Mouse (Mus musculus): ENCODE measurements around the gene Frat2. TPM values are rescaled to one million over a fixed set of nuclear protein-coding genes. Genes with fewer than 3 reads are reported as not detected.
"Not testable (repeated sequence)": the region's sequence is repeated elsewhere in the genome, so short reads cannot be mapped to it uniquely, and the experiment has no call there.

Gene Frat2
- polyA plus RNA-seq, 1 experiment from 2014 or later, result 5.3 TPM

GRCm38 (mm10) chr19:41850719-41851543, 3.0 kb upstream of the Frat2 start:
- no peak for ATAC-seq (replicated peaks; ENCODE audit: insufficient number of reproducible peaks, low FRiP score, low TSS enrichment, low read depth)
- H3K9ac ChIP-seq (replicated peaks; ENCODE audit: low read length), result peak overlapping the region; percentile 6; the same call in 1 of the 2 replicates
- 21% methylated on average over 14 of the region's 14 CpGs for WGBS

GRCm38 (mm10) chr19:41850021-41850718, 2.2 kb upstream of the Frat2 start:
- peak; percentile 2 for DNase-seq (ENCODE audit: low spot score)
- ATAC-seq (replicated peaks; ENCODE audit: insufficient number of reproducible peaks, low FRiP score, low TSS enrichment, low read depth), result no peak
- no peaks in the 10 kb centered on the region for H3K36me3 ChIP-seq (replicated peaks; ENCODE audit: control insufficient read depth, insufficient read depth, low read depth, low read length)
- WGBS, result 18% methylated on average over 6 of the region's 6 CpGs
- no peaks in the 10 kb centered on the region for H3K4me1 ChIP-seq (ENCODE audit: control insufficient read depth, insufficient read depth, low read length)
- H3K4me2 ChIP-seq (ENCODE audit: low read depth, low read length), result no peak overlapping the region
- H3K9ac ChIP-seq (replicated peaks; ENCODE audit: low read length), result no peak overlapping the region
- H3K9me3 ChIP-seq (replicated peaks; ENCODE audit: control insufficient read depth, low read length), result no peaks in the 10 kb centered on the region
- H3K27ac ChIP-seq (replicated peaks; ENCODE audit: low read depth, low read length), result no peak overlapping the region; the same call in 1 of the 2 replicates
- no peaks in the 10 kb centered on the region for H3K27me3 ChIP-seq (ENCODE audit: control insufficient read depth, insufficient read depth, low read length)
- H3K4me3 ChIP-seq (ENCODE audit: low read depth, low read length), result no peak overlapping the region

More at GRCm38 (mm10) chr19:41850719-41851543, 3.0 kb upstream of the Frat2 start:
- H3K27me3 ChIP-seq (ENCODE audit: control insufficient read depth, insufficient read depth, low read length), result no peaks in the 10 kb centered on the region
- no peaks in the 10 kb centered on the region for H3K36me3 ChIP-seq (replicated peaks; ENCODE audit: control insufficient read depth, insufficient read depth, low read depth, low read length)
- no peaks in the 10 kb centered on the region for H3K9me3 ChIP-seq (replicated peaks; ENCODE audit: control insufficient read depth, low read length)
- peak overlapping the region; percentile 17; the same call in 1 of the 2 replicates for H3K27ac ChIP-seq (replicated peaks; ENCODE audit: low read depth, low read length)
- no peaks in the 10 kb centered on the region for H3K4me1 ChIP-seq (ENCODE audit: control insufficient read depth, insufficient read depth, low read length)
- no peak overlapping the region; the same call in 1 of the 2 replicates for H3K4me2 ChIP-seq (ENCODE audit: low read depth, low read length)
- no peak overlapping the region for H3K4me3 ChIP-seq (ENCODE audit: low read depth, low read length)
- DNase-seq (ENCODE audit: low spot score), result peak; percentile 38

- WGBS, result 0% methylated on average over 22 of the region's 53 CpGs
- H3K4me1 ChIP-seq (ENCODE audit: control insufficient read depth, insufficient read depth, low read length), result not testable (repeated sequence)
- peak; percentile 19 for ATAC-seq (replicated peaks; ENCODE audit: insufficient number of reproducible peaks, low FRiP score, low TSS enrichment, low read depth)
These were observed 329 bp downstream of the Frat2 start for GRCm38 (mm10) chr19:41847614-41847991.

GRCm38 (mm10) chr19:41847091-41847581, 796 bp downstream of the Frat2 start:
- DNase-seq (ENCODE audit: low spot score) (peak; percentile 35), ATAC-seq (replicated peaks; ENCODE audit: insufficient number of reproducible peaks, low FRiP score, low TSS enrichment, low read depth) (peak; percentile 17; the same call in 1 of the 2 replicates)
- Histone ChIP-seq H3K4me1 (ENCODE audit: control insufficient read depth, insufficient read depth, low read length) (no peaks in the 10 kb centered on the region), H3K9ac (replicated peaks; ENCODE audit: low read length) (peak overlapping the region; percentile 64), H3K9me3 (replicated peaks; ENCODE audit: control insufficient read depth, low read length) (no peaks in the 10 kb centered on the region), H3K27ac (replicated peaks; ENCODE audit: low read depth, low read length) (no peak overlapping the region; the same call in 1 of the 2 replicates), H3K36me3 (replicated peaks; ENCODE audit: control insufficient read depth, insufficient read depth, low read depth, low read length) (no peaks in the 10 kb centered on the region), H3K4me2 (ENCODE audit: low read depth, low read length) (peak overlapping the region; percentile 84), H3K27me3 (ENCODE audit: control insufficient read depth, insufficient read depth, low read length) (no peaks in the 10 kb centered on the region), H3K4me3 (ENCODE audit: low read depth, low read length) (peak overlapping the region; percentile 58)
- under 1% methylated on average over 60 of the region's 64 CpGs for WGBS

More at GRCm38 (mm10) chr19:41847614-41847991, 329 bp downstream of the Frat2 start:
- Histone ChIP-seq H3K4me2 (ENCODE audit: low read depth, low read length) (peak overlapping the region; percentile 84), H3K4me3 (ENCODE audit: low read depth, low read length) (peak overlapping the region; percentile 58), H3K27ac (replicated peaks; ENCODE audit: low read depth, low read length) (peak overlapping the region; percentile 75), H3K9ac (replicated peaks; ENCODE audit: low read length) (peak overlapping the region; percentile 64)
- not testable (repeated sequence) for H3K36me3 ChIP-seq (replicated peaks; ENCODE audit: control insufficient read depth, insufficient read depth, low read depth, low read length); H3K27me3 ChIP-seq (ENCODE audit: control insufficient read depth, insufficient read depth, low read length); H3K9me3 ChIP-seq (replicated peaks; ENCODE audit: control insufficient read depth, low read length)
- DNase-seq (ENCODE audit: low spot score), result peak; percentile 39

- peak overlapping the region; percentile 64 for H3K9ac ChIP-seq (replicated peaks; ENCODE audit: low read length)
- no peaks in the 10 kb centered on the region for H3K4me1 ChIP-seq (ENCODE audit: control insufficient read depth, insufficient read depth, low read length)
- no peaks in the 10 kb centered on the region for H3K9me3 ChIP-seq (replicated peaks; ENCODE audit: control insufficient read depth, low read length)
- DNase-seq (ENCODE audit: low spot score) (peak; percentile 47), ATAC-seq (replicated peaks; ENCODE audit: insufficient number of reproducible peaks, low FRiP score, low TSS enrichment, low read depth) (no peak)
- 17% methylated on average over 21 of the region's 21 CpGs for WGBS
- no peaks in the 10 kb centered on the region for H3K36me3 ChIP-seq (replicated peaks; ENCODE audit: control insufficient read depth, insufficient read depth, low read depth, low read length)
- no peak overlapping the region for H3K27ac ChIP-seq (replicated peaks; ENCODE audit: low read depth, low read length)
- peak overlapping the region; percentile 84 for H3K4me2 ChIP-seq (ENCODE audit: low read depth, low read length)
- no peaks in the 10 kb centered on the region for H3K27me3 ChIP-seq (ENCODE audit: control insufficient read depth, insufficient read depth, low read length)
- H3K4me3 ChIP-seq (ENCODE audit: low read depth, low read length), result peak overlapping the region; percentile 58
These were observed 1.4 kb downstream of the Frat2 start for GRCm38 (mm10) chr19:41846366-41847090.

GRCm38 (mm10) chr19:41844345-41844744, 3.6 kb downstream of the Frat2 start:
- Histone ChIP-seq H3K9me3 (replicated peaks; ENCODE audit: control insufficient read depth, low read length) (no peaks in the 10 kb centered on the region), H3K4me1 (ENCODE audit: control insufficient read depth, insufficient read depth, low read length) (no peaks in the 10 kb centered on the region), H3K27me3 (ENCODE audit: control insufficient read depth, insufficient read depth, low read length) (no peaks in the 10 kb centered on the region), H3K4me3 (ENCODE audit: low read depth, low read length) (no peak overlapping the region), H3K4me2 (ENCODE audit: low read depth, low read length) (no peak overlapping the region), H3K9ac (replicated peaks; ENCODE audit: low read length) (no peak overlapping the region), H3K27ac (replicated peaks; ENCODE audit: low read depth, low read length) (no peak overlapping the region), H3K36me3 (replicated peaks; ENCODE audit: control insufficient read depth, insufficient read depth, low read depth, low read length) (no peaks in the 10 kb centered on the region)
- ATAC-seq (replicated peaks; ENCODE audit: insufficient number of reproducible peaks, low FRiP score, low TSS enrichment, low read depth) (no peak), DNase-seq (ENCODE audit: low spot score) (no peak)
- WGBS, result 87% methylated on average over 6 of the region's 6 CpGs

GRCm38 (mm10) chr19:41842706-41843105, 5.2 kb downstream of the Frat2 start:
- DNase-seq (ENCODE audit: low spot score) (no peak), ATAC-seq (replicated peaks; ENCODE audit: insufficient number of reproducible peaks, low FRiP score, low TSS enrichment, low read depth) (no peak)
- Histone ChIP-seq H3K27ac (replicated peaks; ENCODE audit: low read depth, low read length) (no peak overlapping the region), H3K27me3 (ENCODE audit: control insufficient read depth, insufficient read depth, low read length) (no peaks in the 10 kb centered on the region), H3K4me3 (ENCODE audit: low read depth, low read length) (no peak overlapping the region), H3K36me3 (replicated peaks; ENCODE audit: control insufficient read depth, insufficient read depth, low read depth, low read length) (no peaks in the 10 kb centered on the region), H3K4me2 (ENCODE audit: low read depth, low read length) (no peak overlapping the region), H3K9me3 (replicated peaks; ENCODE audit: control insufficient read depth, low read length) (no peaks in the 10 kb centered on the region), H3K9ac (replicated peaks; ENCODE audit: low read length) (no peak overlapping the region), H3K4me1 (ENCODE audit: control insufficient read depth, insufficient read depth, low read length) (no peaks in the 10 kb centered on the region)
- 85% methylated on average over 4 of the region's 4 CpGs for WGBS

Data from embryonic facial prominence, embryonic 11.5 days (tissue).